Mouse (Mus musculus): ENCODE data around the gene Sema5b. TPM values are rescaled to one million over a fixed set of nuclear protein-coding genes. Genes with fewer than 3 reads are reported as not detected.

Sema5b gene
- total RNA-seq, 1 experiment from 2014 or later, result not detected

DNA sequence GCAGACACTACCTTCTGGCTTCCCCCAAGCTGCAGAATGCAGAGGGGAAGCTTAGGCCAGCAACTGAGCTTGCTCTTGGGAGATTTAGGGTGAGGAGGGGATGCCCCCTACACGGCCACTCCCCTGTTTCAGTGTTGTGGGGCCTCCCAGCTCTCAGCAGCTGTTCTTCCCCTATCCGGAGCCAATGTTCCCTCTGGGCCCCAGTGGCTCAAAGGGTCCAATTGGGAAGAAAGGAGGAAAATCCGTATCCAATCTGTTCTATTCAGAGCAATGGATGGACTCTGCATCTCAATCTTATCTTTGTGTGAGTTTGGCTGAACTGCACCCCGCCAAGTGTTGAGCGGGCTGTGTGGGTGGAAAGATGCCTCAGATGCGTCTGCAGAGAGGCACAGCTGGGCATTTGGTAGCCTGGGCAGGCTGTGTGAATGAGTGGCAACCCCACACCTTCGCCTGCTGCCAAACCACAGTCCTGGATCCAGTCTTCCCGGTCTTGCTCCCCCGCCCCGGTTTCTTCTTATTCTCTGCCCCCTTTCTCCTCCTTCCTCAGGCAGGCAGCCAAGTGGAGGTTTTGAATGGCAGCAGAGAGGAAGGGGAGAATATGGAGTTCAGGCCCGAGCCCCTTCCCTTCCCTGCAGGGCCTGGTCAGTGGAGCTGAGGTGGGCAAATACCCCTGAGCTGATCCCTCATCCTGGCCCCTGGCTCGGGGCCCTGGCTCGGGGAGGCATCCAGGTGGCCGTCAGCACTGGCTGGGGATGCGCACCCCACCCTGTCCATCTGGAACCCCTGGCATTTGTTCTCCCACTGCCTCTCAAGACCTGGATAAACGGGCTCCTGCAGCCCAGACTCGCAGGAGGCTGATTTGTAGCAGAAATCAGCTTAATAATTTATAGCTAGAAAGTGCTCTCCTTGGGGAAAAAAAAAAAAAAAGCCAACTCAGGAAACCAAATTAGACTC, 73.2 kb downstream of the Sema5b start:
- ATAC-seq (replicated peaks; ENCODE audit: insufficient number of reproducible peaks, low FRiP score, low TSS enrichment, poor library complexity, severe bottlenecking), result no peak

DNA sequence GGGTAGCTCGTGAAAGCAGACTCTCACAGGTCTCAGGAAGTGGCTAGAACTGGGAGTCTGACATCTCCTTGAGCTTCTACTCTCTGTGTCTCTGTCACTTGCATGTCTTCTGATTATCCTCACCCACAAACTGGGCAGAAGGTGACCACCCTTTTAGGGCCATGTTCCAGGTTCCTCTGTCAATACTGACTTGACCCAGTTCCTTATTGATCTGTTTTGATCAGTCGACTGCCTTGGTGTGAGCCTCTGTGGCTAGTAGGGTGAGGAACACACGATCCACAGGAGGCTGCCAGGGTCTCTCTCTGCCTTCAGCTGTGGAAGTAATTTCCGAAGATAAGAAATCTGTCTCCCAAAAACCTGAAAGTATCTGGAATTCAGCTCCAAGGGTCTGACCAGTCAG, 76.8 kb downstream of the Sema5b start:
- no peak for ATAC-seq (replicated peaks; ENCODE audit: insufficient number of reproducible peaks, low FRiP score, low TSS enrichment, poor library complexity, severe bottlenecking)

DNA sequence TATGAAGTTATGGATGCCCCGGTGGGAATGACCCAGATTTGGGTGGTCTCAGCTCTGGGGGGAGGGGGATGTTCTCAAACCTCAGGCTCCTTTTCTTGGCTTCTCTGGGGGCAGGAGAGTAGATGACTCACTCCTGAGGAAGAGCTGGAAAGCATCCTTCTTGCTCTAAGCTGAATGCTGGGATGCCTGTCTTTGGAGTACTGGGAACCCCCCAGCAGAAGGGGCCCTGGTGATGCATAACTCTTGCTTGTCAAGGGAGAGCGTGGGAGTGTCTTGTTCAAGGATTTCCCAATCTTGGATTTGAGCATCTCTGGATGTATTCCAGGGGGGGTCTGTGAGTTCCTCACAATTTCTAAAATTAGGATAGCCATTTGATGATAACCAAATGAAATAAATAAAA, 82.1 kb downstream of the Sema5b start:
- ATAC-seq (replicated peaks; ENCODE audit: insufficient number of reproducible peaks, low FRiP score, low TSS enrichment, poor library complexity, severe bottlenecking), result no peak

DNA sequence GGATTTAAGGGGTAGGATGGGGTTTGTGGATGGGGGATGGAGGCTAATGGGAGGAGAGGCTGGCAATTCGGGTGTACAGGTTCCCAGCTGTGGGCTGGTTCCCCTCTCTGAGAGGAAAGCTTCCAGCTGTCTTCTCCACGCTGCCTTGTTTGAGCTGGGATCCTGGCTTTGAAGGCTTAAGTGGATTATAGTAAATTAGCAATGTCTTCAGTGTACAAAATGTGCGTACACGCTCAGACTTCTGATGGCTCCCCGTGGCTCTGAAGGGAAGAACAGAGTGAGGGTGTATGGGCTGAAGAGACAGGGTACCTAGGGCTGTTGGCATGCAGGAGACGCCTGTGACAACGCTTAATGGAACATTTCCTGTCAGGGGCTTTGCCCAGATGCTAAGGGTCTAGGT, 83.0 kb downstream of the Sema5b start:
- no peak for ATAC-seq (replicated peaks; ENCODE audit: insufficient number of reproducible peaks, low FRiP score, low TSS enrichment, poor library complexity, severe bottlenecking)

DNA sequence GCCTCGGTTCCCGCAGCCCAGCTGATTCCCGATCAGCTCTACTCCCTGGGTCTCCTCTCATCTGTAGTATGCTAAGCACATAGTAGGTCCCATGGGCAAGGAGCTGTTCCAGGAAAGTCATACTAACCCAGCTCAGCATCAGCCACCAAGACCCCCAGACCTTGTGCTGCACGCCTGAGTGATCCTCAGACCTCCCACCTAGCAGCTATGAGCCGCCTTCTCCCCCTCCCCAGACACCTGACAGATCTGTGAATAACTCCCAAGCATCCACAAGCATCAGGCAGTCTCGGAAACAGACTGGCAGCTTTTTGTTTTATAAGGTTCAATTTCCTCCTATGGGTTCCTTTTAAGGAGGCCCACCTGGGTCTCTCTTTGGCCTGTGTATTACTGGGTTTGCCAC, 83.9 kb downstream of the Sema5b start:
- ATAC-seq (replicated peaks; ENCODE audit: insufficient number of reproducible peaks, low FRiP score, low TSS enrichment, poor library complexity, severe bottlenecking), result no peak

DNA sequence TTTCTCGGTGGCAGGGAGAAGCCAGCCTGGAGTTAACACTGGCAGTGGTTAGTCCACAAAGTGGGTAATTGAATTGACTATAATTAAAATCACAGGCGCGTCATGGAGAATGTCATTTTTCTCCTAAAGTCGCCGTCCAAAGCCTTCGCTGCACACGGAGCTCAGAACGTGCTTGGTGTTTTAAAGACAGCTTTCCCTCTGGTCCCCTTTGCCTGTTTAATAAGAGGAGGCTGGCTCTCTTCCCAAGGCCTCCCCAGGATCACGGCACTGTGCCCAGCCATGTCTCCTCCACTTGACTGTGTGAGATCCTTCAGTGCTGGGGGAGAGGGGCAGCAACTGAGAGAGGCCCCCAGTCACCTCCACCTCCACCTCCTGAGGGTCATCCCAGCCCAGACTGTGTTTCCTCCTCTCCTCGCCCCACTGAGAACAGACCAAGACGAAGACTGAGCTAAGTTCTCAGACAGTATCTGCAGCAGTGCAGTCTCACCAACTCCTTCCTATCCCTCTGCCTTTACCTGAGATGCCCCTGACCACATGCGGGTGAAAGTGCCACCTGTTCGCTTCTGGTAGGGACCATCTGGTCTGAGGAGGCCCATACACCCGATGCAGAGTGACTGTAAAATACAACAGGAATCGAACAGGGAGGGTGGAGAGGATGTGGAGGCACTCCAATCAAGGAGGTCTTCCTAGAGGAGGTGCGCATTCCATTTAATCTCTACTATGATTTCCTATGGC, 84.5 kb downstream of the Sema5b start:
- ATAC-seq (replicated peaks; ENCODE audit: insufficient number of reproducible peaks, low FRiP score, low TSS enrichment, poor library complexity, severe bottlenecking), result no peak

DNA sequence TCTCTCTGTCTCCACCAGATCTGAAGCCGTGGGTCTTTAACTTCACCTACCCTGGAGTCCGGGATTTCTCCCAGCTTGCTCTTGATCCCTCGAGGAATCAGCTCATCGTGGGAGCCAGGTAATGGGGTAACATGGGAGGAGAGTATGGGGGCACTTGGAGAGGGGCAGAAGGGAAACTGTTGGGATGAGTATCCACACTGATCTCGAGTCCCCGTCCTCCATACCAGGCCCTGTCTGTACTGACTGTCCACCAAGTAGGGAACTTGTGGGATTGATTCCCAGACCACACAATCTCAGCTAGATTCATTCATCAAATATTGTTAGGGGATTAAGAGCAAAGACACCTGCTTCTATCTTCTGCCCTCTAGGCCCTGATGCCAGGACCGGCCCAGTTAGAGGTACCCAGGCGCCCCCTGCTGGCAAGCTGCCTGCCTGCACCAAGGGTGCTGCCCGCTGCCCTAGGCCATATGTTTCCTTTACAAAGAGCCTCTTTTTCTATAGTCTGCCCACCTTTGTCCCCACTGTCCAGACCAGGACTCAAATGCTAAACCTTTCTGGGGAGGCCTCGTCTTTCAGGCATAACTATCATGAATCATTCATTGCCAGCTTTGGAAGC, 87.2 kb downstream of the Sema5b start:
- ATAC-seq (replicated peaks; ENCODE audit: insufficient number of reproducible peaks, low FRiP score, low TSS enrichment, poor library complexity, severe bottlenecking), result no peak

DNA sequence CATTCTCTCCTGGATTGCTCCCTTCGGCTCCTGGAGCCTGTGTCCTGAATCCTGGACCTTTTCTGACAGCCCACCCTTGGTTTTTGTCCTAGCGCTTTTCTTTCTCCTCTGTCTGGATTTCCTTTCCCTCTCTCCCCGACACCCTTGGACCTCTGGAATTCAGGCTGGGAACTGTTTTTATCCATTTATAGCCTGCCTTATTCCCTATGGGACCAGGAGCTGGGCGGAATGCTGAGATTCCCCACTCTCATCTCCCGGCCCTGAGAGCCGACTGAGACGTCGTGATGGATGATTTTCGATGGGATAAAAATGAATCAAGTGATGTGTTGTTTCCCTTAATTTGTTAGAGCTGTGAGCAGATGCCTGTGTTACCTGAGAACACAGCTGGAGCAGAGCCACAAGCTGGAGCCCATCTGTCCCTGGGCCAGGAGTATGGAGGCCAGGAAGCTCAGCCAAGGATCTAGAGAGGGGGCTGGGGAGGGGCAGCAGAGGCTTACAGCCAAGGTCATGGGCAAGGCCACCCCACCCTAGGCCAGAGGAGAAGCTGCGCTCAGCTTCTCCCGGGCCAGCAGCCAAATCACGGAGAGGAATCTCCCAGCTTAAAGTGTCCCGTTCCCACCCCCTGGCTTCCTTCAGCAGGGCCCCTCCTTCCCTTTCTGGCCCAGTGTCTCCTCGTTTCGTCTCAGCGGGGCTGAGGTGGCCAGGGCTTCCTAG, 89.7 kb downstream of the Sema5b start:
- no peak for ATAC-seq (replicated peaks; ENCODE audit: insufficient number of reproducible peaks, low FRiP score, low TSS enrichment, poor library complexity, severe bottlenecking)

DNA sequence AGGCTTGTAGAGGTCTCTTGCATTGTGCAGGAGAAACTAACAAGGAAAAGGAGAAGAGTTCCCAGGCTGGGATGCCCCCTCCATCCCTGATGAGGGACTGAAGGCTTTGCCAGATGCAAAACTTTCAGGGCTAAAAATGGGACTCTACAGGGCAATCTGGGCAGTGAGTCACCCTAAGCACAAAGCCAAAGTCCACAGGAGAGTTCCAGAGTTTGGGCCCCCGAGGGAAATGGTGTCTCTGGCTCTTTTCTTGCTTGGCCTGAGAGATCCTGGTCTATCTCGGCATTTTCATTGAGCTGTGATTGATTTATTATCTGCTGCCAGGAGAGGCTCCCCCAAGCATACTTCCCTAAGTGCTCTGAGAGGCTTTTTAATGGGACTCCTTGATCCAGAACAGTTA, 92.1 kb downstream of the Sema5b start:
- ATAC-seq (replicated peaks; ENCODE audit: insufficient number of reproducible peaks, low FRiP score, low TSS enrichment, poor library complexity, severe bottlenecking), result no peak

DNA sequence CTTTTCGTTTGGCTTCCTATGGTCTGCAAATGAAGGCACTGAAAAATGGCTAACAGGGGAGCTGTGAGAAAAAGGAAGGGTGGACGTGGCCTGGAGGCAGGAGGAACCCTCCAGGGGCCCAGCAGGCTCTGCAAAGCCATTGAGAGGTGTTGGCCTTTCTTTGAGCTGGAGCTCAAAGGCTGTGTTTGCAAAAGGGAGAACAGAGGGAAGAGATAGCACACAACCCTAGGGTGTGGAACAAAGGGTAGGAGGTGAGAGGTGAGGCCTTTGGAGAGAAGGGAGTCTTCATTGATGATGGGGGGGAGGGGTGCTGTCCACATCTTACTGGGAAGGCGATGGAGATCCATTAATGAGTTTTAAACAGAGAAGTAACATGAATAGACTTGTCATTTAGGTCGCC, 94.0 kb downstream of the Sema5b start:
- ATAC-seq (replicated peaks; ENCODE audit: insufficient number of reproducible peaks, low FRiP score, low TSS enrichment, poor library complexity, severe bottlenecking), result no peak

DNA sequence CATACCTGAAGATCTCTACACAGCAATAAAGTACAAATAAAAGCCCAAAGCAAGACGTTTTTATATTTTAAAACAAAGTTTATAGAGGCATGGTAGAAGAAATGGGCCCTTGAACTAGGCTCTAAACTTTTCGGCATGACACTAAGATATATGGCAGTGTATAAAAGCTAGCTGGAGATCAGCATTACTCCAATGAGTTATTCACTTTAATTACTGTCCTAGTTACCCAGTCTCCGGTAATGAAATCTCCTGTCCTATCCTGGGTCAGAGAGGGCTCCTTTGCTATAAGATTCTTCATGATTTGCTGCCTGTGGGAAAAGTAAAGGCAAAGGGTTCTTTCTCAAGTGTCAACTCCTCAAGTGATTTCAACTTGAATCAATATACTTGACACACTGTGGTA, 98.6 kb downstream of the Sema5b start:
- no peak for ATAC-seq (replicated peaks; ENCODE audit: insufficient number of reproducible peaks, low FRiP score, low TSS enrichment, poor library complexity, severe bottlenecking)

DNA sequence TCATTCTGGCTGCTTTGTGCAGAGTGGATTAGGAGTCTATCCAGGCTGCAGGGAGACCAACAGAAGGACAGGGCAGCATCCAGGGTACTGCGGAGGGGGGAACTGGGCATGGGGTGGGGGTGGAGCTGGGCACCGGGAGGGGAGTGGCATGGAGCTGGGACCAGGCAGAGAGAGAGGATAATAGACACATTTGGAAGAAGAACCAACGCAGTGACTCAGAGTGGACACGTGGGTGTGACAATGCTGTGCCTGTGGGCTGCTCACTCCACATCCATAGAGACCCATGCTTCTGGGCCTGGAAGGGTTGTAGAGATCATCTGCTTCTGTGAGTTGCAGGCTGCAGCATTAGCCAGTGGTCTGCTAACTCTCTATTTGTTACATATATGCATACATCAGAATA, 107.9 kb downstream of the Sema5b start:
- ATAC-seq (replicated peaks; ENCODE audit: insufficient number of reproducible peaks, low FRiP score, low TSS enrichment, poor library complexity, severe bottlenecking), result no peak

DNA sequence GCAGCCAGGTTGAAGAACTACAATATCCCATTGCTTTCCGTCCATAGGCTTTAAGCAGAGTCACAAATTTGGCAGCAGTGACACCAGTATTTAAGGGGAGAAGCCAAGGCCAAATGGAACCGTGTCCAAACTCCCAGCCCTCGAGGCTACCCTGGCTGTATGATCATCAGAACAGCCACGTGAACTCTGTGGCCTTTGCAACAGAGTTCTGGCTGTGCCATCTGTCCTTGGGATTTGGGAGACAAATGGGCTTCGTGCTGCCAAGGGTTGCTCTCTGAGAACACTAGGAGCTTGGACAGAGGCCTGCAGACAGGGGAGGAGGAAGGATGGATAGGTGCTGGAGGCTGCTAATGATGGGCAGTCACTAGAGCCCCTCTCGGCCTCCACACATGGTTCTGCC, 111.3 kb downstream of the Sema5b start:
- no peak for ATAC-seq (replicated peaks; ENCODE audit: insufficient number of reproducible peaks, low FRiP score, low TSS enrichment, poor library complexity, severe bottlenecking)

DNA sequence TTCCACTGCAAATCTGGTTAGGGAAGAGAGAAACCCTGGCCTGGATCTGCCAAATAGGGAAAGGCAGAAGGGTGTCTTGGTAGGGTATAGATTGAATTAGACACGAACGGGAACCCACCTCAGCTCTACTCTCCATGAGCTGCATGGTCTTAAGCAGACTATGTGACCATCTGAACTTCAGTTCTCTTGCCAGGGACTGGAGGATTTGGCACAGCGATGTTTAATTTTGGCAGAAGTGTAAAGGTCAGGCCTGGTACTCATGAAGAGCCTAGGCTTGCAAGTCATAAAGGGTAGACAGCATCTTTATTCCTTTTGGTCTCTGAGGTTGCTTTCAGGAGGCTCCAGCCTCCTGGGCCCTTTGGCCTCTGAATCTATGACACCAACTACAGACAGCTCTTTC, 111.8 kb downstream of the Sema5b start:
- ATAC-seq (replicated peaks; ENCODE audit: insufficient number of reproducible peaks, low FRiP score, low TSS enrichment, poor library complexity, severe bottlenecking), result no peak

DNA sequence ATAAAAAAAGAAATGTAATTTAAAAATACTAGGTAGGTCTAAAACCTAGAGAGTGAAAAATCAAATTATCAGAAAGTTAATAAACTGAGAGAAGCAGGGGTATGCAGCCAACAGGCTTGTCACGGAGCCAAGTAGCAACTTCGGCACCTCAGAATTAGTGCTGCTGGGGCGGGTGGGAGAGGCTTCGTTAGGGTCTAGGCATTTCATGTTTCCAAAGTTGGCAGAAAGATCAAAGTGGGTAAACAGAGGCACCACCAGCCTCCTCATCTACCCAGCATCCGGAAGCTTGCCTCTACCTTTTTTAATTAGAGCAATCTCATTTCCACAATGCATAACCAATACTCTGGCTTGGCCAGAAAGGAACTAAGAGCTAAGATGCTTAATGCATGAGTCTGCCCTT, 113.0 kb downstream of the Sema5b start:
- ATAC-seq (replicated peaks; ENCODE audit: insufficient number of reproducible peaks, low FRiP score, low TSS enrichment, poor library complexity, severe bottlenecking), result no peak

DNA sequence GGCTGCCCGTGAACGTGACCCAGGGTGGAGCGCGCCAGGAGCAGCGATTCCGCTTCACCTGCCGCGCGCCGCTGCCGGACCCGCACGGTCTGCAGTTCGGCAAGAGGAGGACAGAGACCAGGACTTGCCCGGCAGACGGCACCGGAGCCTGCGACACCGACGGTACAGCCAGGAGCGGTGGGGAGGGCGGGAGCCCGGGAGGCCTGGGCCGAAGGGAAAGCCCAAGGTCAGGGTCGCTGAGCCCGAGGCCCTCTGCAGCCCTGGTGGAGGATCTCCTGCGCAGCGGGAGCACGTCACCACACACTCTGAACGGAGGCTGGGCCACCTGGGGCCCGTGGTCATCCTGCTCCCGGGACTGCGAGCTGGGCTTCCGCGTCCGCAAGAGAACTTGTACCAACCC, 119.3 kb downstream of the Sema5b start:
- no peak for ATAC-seq (replicated peaks; ENCODE audit: insufficient number of reproducible peaks, low FRiP score, low TSS enrichment, poor library complexity, severe bottlenecking)

DNA sequence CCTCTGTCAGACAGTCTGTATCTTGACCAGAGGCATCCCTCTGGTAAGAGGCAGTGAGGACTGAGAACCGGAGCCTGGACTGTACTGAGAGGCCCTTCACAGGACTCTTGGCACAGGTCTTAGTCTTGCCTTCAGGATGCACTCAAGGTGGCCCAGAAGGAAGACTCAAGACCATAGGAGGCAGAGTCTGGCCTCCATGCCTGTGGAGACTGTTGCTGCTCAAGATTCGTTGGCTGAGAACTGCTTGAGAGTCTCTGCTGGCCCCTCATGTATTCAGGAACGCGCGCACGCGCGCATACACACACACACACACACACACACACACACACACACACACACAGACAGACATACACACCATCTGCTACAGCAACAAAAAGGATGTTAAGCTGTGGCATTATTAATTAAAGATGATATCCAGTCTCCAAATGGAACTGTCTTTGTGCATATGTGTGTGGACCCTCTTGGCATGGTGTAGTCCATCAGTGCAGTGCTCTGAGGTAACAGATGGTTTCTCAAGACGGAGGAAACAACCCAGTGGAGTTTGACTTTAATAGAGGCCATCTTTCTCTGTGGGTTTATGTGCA, 123.0 kb downstream of the Sema5b start:
- no peak for ATAC-seq (replicated peaks; ENCODE audit: insufficient number of reproducible peaks, low FRiP score, low TSS enrichment, poor library complexity, severe bottlenecking)

DNA sequence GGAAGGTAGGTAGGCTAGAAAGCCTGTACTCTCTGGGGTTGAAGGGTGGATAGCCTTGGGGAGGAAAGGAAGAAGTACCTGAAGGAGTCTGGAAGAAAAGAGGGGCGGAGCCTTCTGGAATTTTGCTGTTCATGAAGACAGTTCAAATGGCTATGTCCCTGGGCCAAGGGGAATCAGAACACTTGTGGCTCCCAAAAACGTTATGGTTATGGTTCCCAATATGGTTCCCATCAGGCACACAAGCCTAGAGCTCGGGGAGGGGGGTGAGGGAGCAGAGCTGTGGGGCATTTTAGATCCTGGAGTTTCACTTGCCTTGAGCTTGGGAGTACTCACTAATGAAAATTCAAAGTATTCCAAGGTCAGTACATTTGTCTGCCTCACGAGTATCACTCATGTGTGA, 123.9 kb downstream of the Sema5b start:
- no peak for ATAC-seq (replicated peaks; ENCODE audit: insufficient number of reproducible peaks, low FRiP score, low TSS enrichment, poor library complexity, severe bottlenecking)
